Mouse (Mus musculus) left cerebral cortex, postnatal 4 days (tissue): ENCODE data around the gene 5730480H06Rik. TPM values are rescaled to one million over a fixed set of nuclear protein-coding genes. Genes with fewer than 3 reads are reported as not detected.

Source experiments
- DNase-seq: peaks from one replicate; pipeline ENCODE4 v3.0.0-alpha.2; 2022
- intact Hi-C: fragments of 180-260 bp; cut with DNase I; formaldehyde crosslinking; loops from one replicate; pipeline ENCODE4 v1.15.1; 2025
- total RNA-seq, 2 experiments: library from RNA; stranded (reverse); gene quantifications; 2 replicates each; pipeline ENCODE4 v1.2.3; 2021

Gene 5730480H06Rik
- total RNA-seq, 2 experiments from 2014 or later = 18.1 to 21.0 TPM

GRCm38 (mm10) chr5:48412261-48412660, 84.5 kb downstream of the 5730480H06Rik start:
- intact Hi-C loops = no loop called here
- DNase-seq = no peak

- no peak for DNase-seq
- intact Hi-C loops = no loop called here
Measured at GRCm38 (mm10) chr5:48419741-48420140, 92.0 kb downstream of the 5730480H06Rik start.

GRCm38 (mm10) chr5:48421957-48422356, 94.2 kb downstream of the 5730480H06Rik start:
- intact Hi-C loops = no loop called here

GRCm38 (mm10) chr5:48430459-48430858, 102.7 kb downstream of the 5730480H06Rik start:
- intact Hi-C loops = loop anchor here (5.0 to 10.0 kb wide), 2 partner anchors 307 to 634 kb away; no protein-coding TSS in a partner anchor

More at GRCm38 (mm10) chr5:48421957-48422356, 94.2 kb downstream of the 5730480H06Rik start:
- DNase-seq = no peak

GRCm38 (mm10) chr5:48448888-48449287, 121.1 kb downstream of the 5730480H06Rik start:
- intact Hi-C loops = no loop called here
- DNase-seq = no peak

More at GRCm38 (mm10) chr5:48430459-48430858, 102.7 kb downstream of the 5730480H06Rik start:
- DNase-seq = peak; percentile 27

GRCm38 (mm10) chr5:48460221-48460620, 132.5 kb downstream of the 5730480H06Rik start:
- DNase-seq = no peak

More at GRCm38 (mm10) chr5:48460221-48460620, 132.5 kb downstream of the 5730480H06Rik start:
- intact Hi-C loops = no loop called here
